Mouse (Mus musculus): ENCODE measurements around the gene Rab11fip4.

The Rab11fip4 gene

GRCm38 (mm10) chr11:79590664-79591590 lies at the start of gene Rab11fip4:
Gene Rab11fip4 (plus strand): TSS chr11:79591212.
- in situ Hi-C loops (cut with MboI, MseI), result no loop called here

- in situ Hi-C loops (cut with MboI, MseI), result loop anchor here (5.0 kb wide), 1 partner anchor 80 kb away; no protein-coding TSS in a partner anchor
Observed at GRCm38 (mm10) chr11:79552622-79553021, 38.4 kb upstream of the Rab11fip4 start.

- in situ Hi-C loops (cut with MboI, MseI), result no loop called here
Observed at GRCm38 (mm10) chr11:79560536-79560935, 30.5 kb upstream of the Rab11fip4 start.

- in situ Hi-C loops (cut with MboI, MseI), result no loop called here
Observed at GRCm38 (mm10) chr11:79563493-79563892, 27.5 kb upstream of the Rab11fip4 start.

- in situ Hi-C loops (cut with MboI, MseI), result no loop called here
Observed at GRCm38 (mm10) chr11:79566947-79567346, 24.1 kb upstream of the Rab11fip4 start.

- in situ Hi-C loops (cut with MboI, MseI), result no loop called here
Observed at GRCm38 (mm10) chr11:79568197-79568911, 22.7 kb upstream of the Rab11fip4 start.

GRCm38 (mm10) chr11:79570319-79570718 lies 20.7 kb upstream of the Rab11fip4 start:
- in situ Hi-C loops (cut with MboI, MseI), result no loop called here

- in situ Hi-C loops (cut with MboI, MseI), result no loop called here
Observed at GRCm38 (mm10) chr11:79573836-79574235, 17.2 kb upstream of the Rab11fip4 start.

- in situ Hi-C loops (cut with MboI, MseI), result no loop called here
Observed at GRCm38 (mm10) chr11:79575383-79576073, 15.5 kb upstream of the Rab11fip4 start.

GRCm38 (mm10) chr11:79577741-79578140 lies 13.3 kb upstream of the Rab11fip4 start:
- in situ Hi-C loops (cut with MboI, MseI), result no loop called here

- in situ Hi-C loops (cut with MboI, MseI), result no loop called here
Observed at GRCm38 (mm10) chr11:79580660-79581059, 10.4 kb upstream of the Rab11fip4 start.

GRCm38 (mm10) chr11:79581257-79581656 lies 9.8 kb upstream of the Rab11fip4 start:
- in situ Hi-C loops (cut with MboI, MseI), result no loop called here

- in situ Hi-C loops (cut with MboI, MseI), result no loop called here
Observed at GRCm38 (mm10) chr11:79584191-79584590, 6.8 kb upstream of the Rab11fip4 start.

GRCm38 (mm10) chr11:79589317-79590075 lies 1.5 kb upstream of the Rab11fip4 start:
- in situ Hi-C loops (cut with MboI, MseI), result loop anchor here (5.0 kb wide), 1 partner anchor 98 kb away; no protein-coding TSS in a partner anchor

- in situ Hi-C loops (cut with MboI, MseI), result no loop called here
Observed at GRCm38 (mm10) chr11:79591591-79591975, 571 bp downstream of the Rab11fip4 start.

- in situ Hi-C loops (cut with MboI, MseI), result no loop called here
Observed at GRCm38 (mm10) chr11:79593495-79593894, 2.5 kb downstream of the Rab11fip4 start.

GRCm38 (mm10) chr11:79610454-79610853 lies 19.4 kb downstream of the Rab11fip4 start:
- in situ Hi-C loops (cut with MboI, MseI), result no loop called here

- in situ Hi-C loops (cut with MboI, MseI), result no loop called here
Observed at GRCm38 (mm10) chr11:79611011-79611666, 20.1 kb downstream of the Rab11fip4 start.

GRCm38 (mm10) chr11:79612046-79612600 lies 21.1 kb downstream of the Rab11fip4 start:
- in situ Hi-C loops (cut with MboI, MseI), result no loop called here

- in situ Hi-C loops (cut with MboI, MseI), result no loop called here
Observed at GRCm38 (mm10) chr11:79613084-79613483, 22.1 kb downstream of the Rab11fip4 start.

All from T-helper 1 cell (primary cell).